Mouse (Mus musculus): ENCODE data around the gene Dnmt1. TPM values are rescaled to one million over a fixed set of nuclear protein-coding genes. Genes with fewer than 3 reads are reported as not detected.

Gene Dnmt1
- total RNA-seq, 1 experiment: 122 TPM

GRCm38 (mm10) chr9:20859926-20860325 is 99.8 kb downstream of the Dnmt1 start:
- TF ChIP-seq MAFK (IDR thresholded peaks at IDR 0.05; ENCODE audit: insufficient read depth, low read depth, low read length) (no peak), HCFC1 (IDR thresholded peaks at IDR 0.05; ENCODE audit: borderline replicate concordance, insufficient read depth, low read length) (no peak), ZNF384 (IDR thresholded peaks at IDR 0.05; ENCODE audit: low read depth, low read length) (no peak), CHD2 (IDR thresholded peaks at IDR 0.05; ENCODE audit: low read depth, low read length) (no peak), ZC3H11A (IDR thresholded peaks at IDR 0.05; ENCODE audit: borderline replicate concordance, low read depth, low read length) (no peak)
- Histone ChIP-seq H3K36me3 (ENCODE audit: control insufficient read depth, insufficient read depth, low read length, poor library complexity, severe bottlenecking) (no peaks in the 10 kb centered on the region), H3K9ac (ENCODE audit: insufficient read depth, low read depth, low read length, poor library complexity, severe bottlenecking) (no peak overlapping the region), H3K27ac (ENCODE audit: insufficient read depth, low read depth, low read length, poor library complexity, severe bottlenecking) (no peak overlapping the region), H3K9me3 (ENCODE audit: control insufficient read depth, insufficient read depth, low read depth, low read length) (no peaks in the 10 kb centered on the region), H3K4me1 (ENCODE audit: control insufficient read depth in 2 of 2, insufficient read depth in 2 of 2, low read length in 2 of 2, poor library complexity in 1 of 2) (no peaks in the 10 kb centered on the region; a peak in 1 of 4 replicates), H3K4me3 (ENCODE audit: insufficient read depth in 1 of 2, low read depth in 1 of 2, low read length in 2 of 2, poor library complexity in 1 of 2, severe bottlenecking in 1 of 2) (no peak overlapping the region)
- DNase-seq (ENCODE audit: low read depth, low spot score): no peak
- in situ Hi-C loops (cut with MboI; ENCODE audit: low sequenced_read_pairs in 2 of 2, unreplicated experiment in 2 of 2): no loop called here

Other genes starting within 250 kb of the Dnmt1 start
- 2.2 and 2.9 TPM in 2 replicates for gene Olfm2, start 213.5 kb downstream of the Dnmt1 start, total RNA-seq (2012; rRNA removed)
- gene Col5a3, start 144.8 kb downstream of the Dnmt1 start, total RNA-seq (2012; rRNA removed): 2.3 TPM in 2 replicates
- not detected in 2 replicates for gene Rdh8, start 141.4 kb downstream of the Dnmt1 start, total RNA-seq (2012; rRNA removed)
- gene A230050P20Rik, start 91.2 kb downstream of the Dnmt1 start, total RNA-seq (2012; rRNA removed): 8.3 and 16.5 TPM in 2 replicates
- gene Angptl6, start 80.2 kb downstream of the Dnmt1 start, total RNA-seq (2012; rRNA removed): 4.1 and 4.4 TPM in 2 replicates
- gene Ppan, start 71.7 kb downstream of the Dnmt1 start, total RNA-seq (2012; rRNA removed): 179 and 287 TPM in 2 replicates
- gene Eif3g, start 61.3 kb downstream of the Dnmt1 start, total RNA-seq (2012; rRNA removed): 196 and 239 TPM in 2 replicates
- 35.7 and 62.4 TPM in 2 replicates for gene S1pr2, start 16.9 kb upstream of the Dnmt1 start, total RNA-seq (2012; rRNA removed)
- gene Mrpl4, start 42.9 kb upstream of the Dnmt1 start, total RNA-seq (2012; rRNA removed): 80.8 and 89.5 TPM in 2 replicates
- gene Icam1, start 56.1 kb upstream of the Dnmt1 start, total RNA-seq (2012; rRNA removed): 153 and 310 TPM in 2 replicates
- gene Icam4, start 69.5 kb upstream of the Dnmt1 start, total RNA-seq (2012; rRNA removed): 1.5 and 3.1 TPM in 2 replicates
- 1.4 and 1.8 TPM in 2 replicates for gene Icam5, start 72.2 kb upstream of the Dnmt1 start, total RNA-seq (2012; rRNA removed)
- gene Zglp1, start 107.2 kb upstream of the Dnmt1 start, total RNA-seq (2012; rRNA removed): 1.3 and 2.0 TPM in 2 replicates
- 2.1 and 2.7 TPM in 2 replicates for gene Gm49373, start 113.2 kb upstream of the Dnmt1 start, total RNA-seq (2012; rRNA removed)
- 38.8 and 46.0 TPM in 2 replicates for gene Fdx1l, start 113.7 kb upstream of the Dnmt1 start, total RNA-seq (2012; rRNA removed)
- 18.5 and 22.1 TPM in 2 replicates for gene Gm38431, start 132.1 kb upstream of the Dnmt1 start, total RNA-seq (2012; rRNA removed)
- gene Raver1, start 132.1 kb upstream of the Dnmt1 start, total RNA-seq (2012; rRNA removed): 18.9 and 26.3 TPM in 2 replicates
- gene Tyk2, start 171.4 kb upstream of the Dnmt1 start, total RNA-seq (2012; rRNA removed): 16.8 and 20.9 TPM in 2 replicates
- gene Cdc37, start 190.1 kb upstream of the Dnmt1 start, total RNA-seq (2012; rRNA removed): 118 and 165 TPM in 2 replicates
- 3.2 and 4.9 TPM in 2 replicates for gene Pde4a, start 205.8 kb upstream of the Dnmt1 start, total RNA-seq (2012; rRNA removed)